Mouse (Mus musculus) urinary bladder, postnatal 4 days (tissue): Measurements from ENCODE around the gene Smim20.

ENCODE experiments used
- DNase-seq, 2 experiments: peaks; one replicate each; pipeline ENCODE4 v3.0.0; 2021 to 2022; ENCODE audit warnings: low spot score in 2 of 2

Gene Smim20

DNA sequence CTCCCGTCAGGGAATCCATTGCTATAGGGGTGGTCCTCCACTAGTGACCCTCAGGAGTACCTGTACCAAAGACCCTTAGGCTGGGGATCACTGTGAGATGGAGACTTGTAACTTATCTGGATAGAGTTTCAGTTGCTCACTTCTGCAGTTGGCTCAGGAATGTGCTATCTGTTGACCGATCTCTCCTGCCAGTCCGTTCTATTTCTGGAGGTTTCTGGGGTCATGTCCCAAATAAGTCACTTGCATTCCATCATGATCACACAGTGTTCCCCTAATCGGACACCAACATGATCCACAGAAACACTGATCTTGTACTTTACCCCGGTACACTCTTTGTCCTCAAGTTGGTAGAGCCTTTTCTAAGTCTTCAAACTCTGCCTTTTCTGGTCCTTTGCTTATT lies 40.6 kb downstream of the Smim20 start:
- DNase-seq = no peak

DNA sequence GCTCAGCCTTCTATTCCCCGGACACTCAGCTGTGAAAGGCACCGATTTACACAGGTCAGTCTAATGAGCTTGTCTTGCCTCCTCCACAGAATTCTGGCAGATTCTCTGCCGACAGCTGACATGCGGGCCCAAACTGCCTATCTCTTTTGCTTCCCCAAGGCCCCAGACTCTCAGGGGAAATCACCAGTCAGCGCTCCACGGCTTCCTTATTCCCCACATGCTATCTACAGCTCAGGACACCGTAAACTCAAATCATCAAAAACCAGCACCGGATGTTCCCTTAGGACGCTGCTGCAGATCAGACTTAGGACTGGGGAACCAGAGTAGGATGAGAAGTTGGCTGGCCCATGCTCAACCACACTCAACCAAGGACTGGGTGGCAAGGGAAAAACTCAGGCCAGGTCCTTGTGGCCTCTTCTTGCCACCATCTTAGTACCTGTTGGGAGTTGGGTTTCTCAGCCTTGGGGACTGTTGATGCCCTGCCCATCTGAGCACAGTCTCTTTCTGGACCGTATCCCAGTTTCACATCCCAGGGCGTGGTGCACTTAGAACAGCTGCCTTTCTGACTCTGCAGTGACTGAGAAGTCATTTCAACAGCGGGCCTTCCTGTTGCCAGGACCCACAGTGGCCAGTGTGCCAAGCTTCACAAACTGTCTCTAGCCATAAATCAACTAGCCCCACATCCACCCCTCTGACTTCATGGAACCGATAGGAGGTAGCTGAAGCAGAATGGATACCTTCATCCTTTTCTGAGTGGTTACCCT lies 47.7 kb downstream of the Smim20 start:
- DNase-seq = no peak

DNA sequence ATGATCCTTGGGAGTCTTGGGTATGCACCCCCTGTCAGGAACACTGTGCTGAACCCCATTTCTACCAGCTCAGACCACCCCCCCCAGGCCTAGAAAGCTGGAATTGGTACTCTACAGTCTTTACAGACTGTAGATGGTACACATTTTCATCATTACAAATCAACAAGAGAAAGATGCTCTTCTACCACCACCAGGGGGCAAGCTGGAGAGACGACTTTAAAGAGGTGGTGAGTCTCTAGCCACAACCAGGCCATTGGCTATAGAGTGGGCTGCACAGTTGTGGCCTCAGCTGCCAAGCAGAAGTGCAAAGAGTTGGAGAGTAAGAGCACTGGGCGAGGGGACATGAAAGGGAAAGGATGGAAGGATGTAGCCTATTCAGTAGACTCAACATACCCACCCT lies 48.9 kb downstream of the Smim20 start:
- no peak for DNase-seq

DNA sequence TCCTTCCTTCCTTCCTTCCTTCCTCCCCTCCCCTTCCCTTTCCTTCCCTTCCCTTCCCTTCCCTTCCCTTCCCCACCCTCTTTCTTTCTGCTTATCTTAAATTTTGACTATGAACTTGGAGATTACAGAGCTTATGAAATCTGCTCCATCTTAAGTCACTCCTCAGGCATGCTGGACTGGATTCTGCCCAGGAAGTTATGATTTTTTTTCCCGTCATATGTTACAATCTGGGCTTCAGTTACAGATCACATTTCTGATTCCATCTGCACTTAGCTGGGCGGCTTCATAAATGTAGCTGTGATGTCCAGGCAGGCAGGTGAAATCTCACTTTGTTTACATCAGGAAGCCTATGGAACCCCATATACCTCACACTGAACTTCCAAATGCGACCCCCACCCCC lies 50.5 kb downstream of the Smim20 start:
- DNase-seq = no peak

DNA sequence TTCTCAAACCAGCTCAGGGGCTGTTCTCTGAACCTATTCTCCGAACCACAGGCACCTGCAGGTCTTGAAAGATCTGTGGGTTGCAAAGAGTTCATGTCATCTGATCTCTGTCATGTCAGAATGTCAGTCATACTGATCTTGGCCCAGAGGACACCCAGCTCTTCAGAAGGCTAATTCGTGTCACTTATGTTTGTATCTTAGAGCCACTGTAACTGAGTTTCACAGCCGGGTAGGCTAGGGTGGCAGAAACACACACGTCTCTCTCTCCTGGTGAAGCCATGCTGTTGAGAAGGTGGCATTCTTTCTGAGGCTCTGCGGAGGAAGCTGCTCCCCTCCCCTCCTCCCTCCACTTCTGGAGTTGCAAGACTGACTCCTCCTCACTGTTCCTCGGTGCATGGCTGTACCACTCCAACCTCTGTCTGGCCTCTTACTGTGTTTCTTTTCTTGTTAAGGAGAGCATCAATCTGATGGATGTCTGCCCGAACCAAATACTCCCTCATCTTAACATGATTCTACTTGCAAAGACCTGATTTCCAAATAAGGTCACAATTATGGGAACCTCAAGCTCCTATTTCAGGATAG lies 51.1 kb downstream of the Smim20 start:
- no peak for DNase-seq

DNA sequence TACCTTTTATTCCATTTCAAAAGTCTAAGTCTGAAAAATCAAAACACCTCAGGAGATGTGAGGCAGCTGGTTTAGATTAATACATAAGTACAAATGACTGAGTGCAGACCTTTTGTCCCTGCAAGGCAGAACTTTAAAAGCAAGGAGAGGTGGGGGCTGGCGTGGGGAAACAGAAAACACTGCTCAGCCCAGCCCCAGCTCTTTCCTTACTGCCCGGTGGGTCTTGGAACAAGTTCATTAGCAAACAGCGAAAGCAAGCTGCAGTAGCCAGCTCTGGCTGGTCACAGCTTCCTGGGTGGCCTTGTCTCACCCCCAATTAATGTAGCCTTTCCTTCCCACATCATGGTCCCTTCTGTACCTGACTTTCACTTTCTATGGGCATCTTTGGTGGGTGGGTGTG lies 53.4 kb downstream of the Smim20 start:
- no peak for DNase-seq

DNA sequence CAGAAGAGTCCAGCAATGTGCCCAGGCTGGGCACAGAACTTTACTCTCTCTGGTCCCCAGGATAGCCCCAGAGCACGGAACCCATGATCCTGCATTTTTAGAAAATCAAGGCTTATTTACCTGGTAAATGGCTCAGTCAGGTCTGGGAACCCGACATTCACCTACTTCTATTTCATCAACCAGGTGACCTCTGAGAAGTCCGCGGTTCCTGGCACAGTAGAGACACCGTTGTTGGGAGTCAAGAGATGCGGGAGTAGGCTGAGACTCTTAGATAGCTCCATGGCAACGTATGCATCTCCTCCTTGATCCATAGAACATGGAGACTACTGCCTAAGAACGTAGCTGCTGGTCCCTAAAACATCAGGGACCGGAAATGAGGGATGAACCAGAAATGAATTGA lies 55.0 kb downstream of the Smim20 start:
- DNase-seq = no peak

DNA sequence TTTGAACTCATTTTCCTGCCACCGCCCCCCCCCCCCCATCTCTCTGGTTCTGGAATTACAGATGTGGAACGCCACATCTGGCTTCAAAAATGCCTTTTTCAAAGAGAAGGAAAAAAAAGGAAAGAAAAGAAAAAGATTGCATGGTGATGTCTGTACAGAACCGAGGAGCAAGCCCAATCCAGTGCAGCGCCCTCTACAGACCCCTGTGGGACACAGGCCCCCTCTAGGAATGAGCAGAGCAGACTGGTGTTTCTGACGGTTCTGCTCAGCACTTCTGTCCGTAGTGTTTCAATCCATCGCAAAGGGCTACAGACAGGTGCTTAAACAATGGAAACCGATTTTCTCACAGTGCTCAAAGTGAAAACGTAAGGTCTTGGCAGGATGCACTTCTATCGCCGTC lies 55.6 kb downstream of the Smim20 start:
- no peak for DNase-seq

DNA sequence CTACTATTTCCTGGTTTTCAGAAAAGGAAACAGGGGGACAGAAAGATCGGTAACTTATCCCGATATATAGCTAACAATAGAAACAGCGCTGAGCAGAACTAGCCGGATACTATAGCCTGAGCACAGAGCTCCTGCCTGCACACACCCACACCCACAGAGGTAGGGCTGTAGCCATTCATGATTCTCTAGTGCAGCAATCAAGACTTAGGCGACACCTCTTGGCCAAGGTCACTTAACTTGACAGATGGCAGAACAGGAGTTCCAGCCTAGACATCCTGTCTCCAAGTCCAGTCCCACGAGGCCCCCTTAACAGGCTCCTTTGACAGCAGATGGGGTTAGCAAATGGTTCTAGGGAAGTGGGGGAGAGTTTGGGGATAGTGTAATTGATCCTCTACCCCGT lies 56.2 kb downstream of the Smim20 start:
- DNase-seq = no peak

DNA sequence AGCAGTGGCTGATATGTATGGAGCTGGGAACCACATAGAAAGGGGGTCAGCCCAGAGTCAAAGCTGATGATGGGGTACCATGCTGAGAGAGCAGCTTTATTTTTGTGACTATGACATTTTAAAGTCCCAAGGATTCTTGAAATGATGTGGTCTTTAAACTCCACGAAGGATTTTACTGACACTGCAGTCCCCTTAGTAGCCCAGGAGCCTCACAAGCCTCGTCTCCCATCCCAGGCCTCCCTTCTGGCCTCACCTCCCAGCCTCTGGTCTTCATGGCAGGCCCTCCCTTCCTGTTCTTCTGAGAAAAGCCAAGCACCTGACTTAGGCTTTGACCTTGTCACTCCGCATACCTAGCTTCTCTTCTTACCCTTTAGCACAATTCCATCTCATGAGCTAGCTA lies 57.4 kb downstream of the Smim20 start:
- DNase-seq = no peak

DNA sequence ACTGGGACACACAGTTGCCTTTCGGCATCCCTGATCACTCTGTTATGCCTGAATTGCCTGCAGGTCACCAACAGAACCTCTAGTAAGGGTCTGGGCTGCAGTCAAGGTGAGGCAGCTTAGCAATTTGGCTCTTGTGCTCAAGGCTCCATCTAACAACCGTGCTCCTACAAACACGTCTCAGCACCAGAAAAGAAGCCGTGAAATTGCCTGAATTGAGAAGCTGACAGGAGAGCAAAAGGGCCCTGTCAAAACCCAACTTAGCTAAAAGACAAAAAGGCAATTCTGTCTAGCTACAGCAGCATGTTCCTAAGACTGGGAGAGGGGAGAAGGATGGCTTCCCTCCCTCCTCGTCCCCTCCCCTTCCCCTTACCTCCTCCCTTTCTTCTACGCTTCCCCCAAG lies 57.9 kb downstream of the Smim20 start:
- no peak for DNase-seq

DNA sequence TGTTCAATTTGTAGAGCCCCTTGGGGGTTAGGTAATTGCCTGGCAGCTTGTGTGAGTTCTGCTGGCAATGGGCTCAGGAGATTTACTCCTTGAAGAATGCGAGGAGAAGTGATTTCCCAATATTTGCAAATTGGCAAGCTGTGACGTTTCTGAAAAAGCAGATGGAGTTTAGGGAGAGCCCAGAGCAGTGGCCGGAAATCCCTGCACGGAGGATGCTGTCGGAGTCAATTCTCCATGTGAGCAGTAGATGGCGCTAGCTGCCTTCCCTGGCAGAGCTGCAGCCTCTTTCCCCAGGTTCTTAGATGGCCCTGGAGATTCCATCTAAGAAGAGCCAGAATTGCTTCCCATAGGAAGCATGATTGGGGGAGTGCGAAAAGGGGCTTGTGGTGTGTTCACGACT lies 59.1 kb downstream of the Smim20 start:
- DNase-seq = peak; percentile 62 to 81

DNA sequence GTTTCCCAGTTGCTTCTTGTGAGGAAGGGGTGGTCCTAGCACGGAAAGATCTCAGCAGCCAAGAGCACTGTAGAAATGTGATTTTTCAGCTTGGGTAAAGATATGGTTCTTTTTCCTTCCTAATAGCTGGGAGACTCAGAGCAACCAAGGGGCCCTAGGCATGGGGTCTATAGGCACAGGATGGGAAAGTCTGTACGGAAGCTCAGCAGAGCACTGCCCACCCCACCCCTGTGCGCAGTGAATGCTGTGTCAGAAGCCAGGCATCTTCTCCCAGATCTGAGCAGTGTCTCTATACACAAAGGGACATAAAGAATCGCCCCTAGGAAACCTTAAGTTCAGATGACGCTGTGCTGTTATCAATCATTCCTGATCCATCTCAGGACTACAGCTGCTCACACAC lies 59.6 kb downstream of the Smim20 start:
- DNase-seq = no peak
